Mouse (Mus musculus): ENCODE data around the gene Smim1.

Gene Smim1

GRCm38 (mm10) chr4:154021432-154021831 lies 4.6 kb downstream of the Smim1 start:
- no peak for DNase-seq (ENCODE audit: low spot score in 2 of 2)

- peak in 1 of 2 experiments; percentile 45 for DNase-seq (ENCODE audit: low spot score in 2 of 2)
These were observed 6.5 kb downstream of the Smim1 start for GRCm38 (mm10) chr4:154019571-154019970.

GRCm38 (mm10) chr4:154015476-154015875 lies 10.6 kb downstream of the Smim1 start:
- DNase-seq (ENCODE audit: low spot score in 2 of 2) = no peak

GRCm38 (mm10) chr4:154012132-154012882 lies 13.7 kb downstream of the Smim1 start:
- no peak for DNase-seq (ENCODE audit: low spot score in 2 of 2)

- DNase-seq (ENCODE audit: low spot score in 2 of 2) = peak; percentile 85
These were observed 14.4 kb downstream of the Smim1 start, which contains the start of gene Lrrc47 for GRCm38 (mm10) chr4:154011646-154012089. Lrrc47 (plus strand) TSS chr4:154011731.

GRCm38 (mm10) chr4:154010907-154011645 lies 15.0 kb downstream of the Smim1 start:
- DNase-seq (ENCODE audit: low spot score in 2 of 2) = no peak

GRCm38 (mm10) chr4:154007759-154008158 lies 18.3 kb downstream of the Smim1 start:
- no peak for DNase-seq (ENCODE audit: low spot score in 2 of 2)

- DNase-seq (ENCODE audit: low spot score in 2 of 2) = no peak
These were observed 19.8 kb downstream of the Smim1 start for GRCm38 (mm10) chr4:154006264-154006663.

- DNase-seq (ENCODE audit: low spot score in 2 of 2) = no peak
These were observed 20.5 kb downstream of the Smim1 start for GRCm38 (mm10) chr4:154005488-154005887.

GRCm38 (mm10) chr4:153993505-153993904 lies 32.5 kb downstream of the Smim1 start:
- no peak for DNase-seq (ENCODE audit: low spot score in 2 of 2)

GRCm38 (mm10) chr4:153992715-153993114 lies 33.3 kb downstream of the Smim1 start:
- no peak for DNase-seq (ENCODE audit: low spot score in 2 of 2)

GRCm38 (mm10) chr4:153980470-153980869 lies 45.6 kb downstream of the Smim1 start:
- peak in 1 of 2 experiments; percentile 19 for DNase-seq (ENCODE audit: low spot score in 2 of 2)

GRCm38 (mm10) chr4:153979243-153979642 lies 46.8 kb downstream of the Smim1 start:
- DNase-seq (ENCODE audit: low spot score in 2 of 2) = no peak

GRCm38 (mm10) chr4:153975768-153976167 lies 50.3 kb downstream of the Smim1 start:
- DNase-seq (ENCODE audit: low spot score in 2 of 2) = no peak

GRCm38 (mm10) chr4:153975292-153975662 lies 50.8 kb downstream of the Smim1 start:
- no peak for DNase-seq (ENCODE audit: low spot score in 2 of 2)

- DNase-seq (ENCODE audit: low spot score in 2 of 2) = peak; percentile 97
These were observed 51.4 kb downstream of the Smim1 start, which contains the start of the genes Dffb and Cep104 for GRCm38 (mm10) chr4:153974431-153975291. Dffb (minus strand) TSS chr4:153975126. Cep104 (plus strand) TSS chr4:153975194.
